Mouse (Mus musculus) adrenal gland, postnatal 10 days (tissue): ENCODE measurements at regions not wholly inside any gene's neighbourhood (a gene's known extent, or its start where the extent isn't known, plus 50 kb on each side); places are given as distances from the start of the nearest gene placed in this dataset.
"Not testable (repeated sequence)": the region's sequence is repeated elsewhere in the genome, so short reads cannot be mapped to it uniquely, and the experiment has no call there.

Experiments used
- DNase-seq: peaks from one replicate; pipeline ENCODE4 v3.0.0; 2021; ENCODE audit warnings: mixed read lengths

- peak; percentile 49 for DNase-seq
Measured at GRCm38 (mm10) chrX:135112109-135112508, 65.3 kb downstream of the Gm15023 start.

DNA sequence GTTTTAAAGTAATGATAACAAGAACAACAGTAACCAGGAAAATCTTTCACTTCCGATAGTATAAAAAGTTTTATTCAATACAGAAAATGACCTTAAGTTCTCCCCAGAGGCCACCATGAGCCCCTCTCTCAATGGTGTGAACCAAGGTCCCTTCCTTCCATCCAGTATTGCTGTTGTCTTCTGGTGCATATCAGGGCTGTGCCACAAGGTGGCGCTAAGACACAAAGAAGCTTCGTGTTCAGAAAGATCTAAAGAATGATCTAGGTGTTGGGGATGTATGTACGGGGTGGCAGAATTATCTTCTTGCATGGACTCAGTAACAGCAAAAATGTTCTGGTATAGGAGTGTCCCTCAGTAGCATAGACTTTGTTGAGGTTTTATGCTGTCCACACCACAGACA, 66.6 kb downstream of the Gm15023 start:
- DNase-seq, result peak; percentile 52

GRCm38 (mm10) chrX:135101594-135101993, 75.8 kb downstream of the Gm15023 start:
- DNase-seq, result peak; percentile 9

DNA sequence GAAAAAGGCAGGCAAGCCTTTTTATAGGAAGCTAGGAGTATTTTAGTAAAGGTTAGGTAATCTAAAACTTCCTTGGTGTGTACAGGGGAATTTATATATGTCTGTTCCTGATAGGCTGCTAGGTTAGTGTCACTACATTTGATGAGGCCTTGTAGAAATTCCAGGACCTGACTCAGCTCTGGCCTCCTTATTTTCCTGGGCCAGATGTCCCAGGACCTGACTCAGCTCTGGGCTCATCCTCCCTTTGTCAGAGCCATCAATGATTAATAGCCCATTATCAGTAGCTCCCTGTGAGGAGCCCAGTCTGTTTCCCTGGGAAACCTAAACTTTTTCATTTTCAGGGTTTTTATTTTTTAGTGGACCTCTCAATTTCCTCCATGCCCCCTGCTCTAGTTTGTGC, 79.3 kb downstream of the Gm15023 start:
- DNase-seq, result peak; percentile 6

DNA sequence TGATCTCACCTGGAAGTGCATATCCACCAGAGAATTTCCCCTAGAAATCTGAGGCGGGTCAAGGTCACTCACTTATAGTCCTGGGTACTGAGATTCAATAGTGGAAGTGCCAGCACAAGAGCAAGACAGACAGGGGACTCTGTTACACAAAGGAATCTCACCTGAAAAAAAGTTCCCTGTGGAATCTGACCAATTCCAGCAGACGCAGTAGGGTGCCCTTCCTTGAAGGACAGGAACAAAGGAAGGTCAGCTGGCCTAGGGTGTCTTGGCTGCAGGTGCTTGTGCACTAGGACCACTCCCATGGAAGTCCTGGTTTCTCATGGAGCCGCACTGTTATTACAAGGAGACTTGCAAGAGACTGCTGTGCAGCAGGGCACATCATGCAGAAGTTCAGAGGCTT, 81.2 kb downstream of the Gm15023 start:
- no peak for DNase-seq

DNA sequence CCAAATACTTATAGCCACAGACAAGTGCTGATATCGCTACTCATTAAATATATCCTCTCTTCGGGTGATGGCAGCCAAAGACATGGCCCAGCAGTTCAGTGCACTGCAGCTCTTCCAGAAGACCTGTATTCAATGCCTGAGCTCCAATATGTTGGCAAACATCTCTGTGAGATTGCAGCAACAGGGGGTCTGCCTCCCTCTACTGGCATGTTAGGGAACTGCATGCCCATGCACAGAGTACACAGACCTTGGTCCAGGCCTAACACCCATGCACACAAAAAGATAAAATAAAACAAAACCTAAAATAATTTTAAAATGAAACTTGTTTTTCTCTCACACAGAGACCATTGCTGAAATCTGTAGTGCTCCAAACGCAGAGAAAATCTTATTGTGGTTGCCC, 82.1 kb upstream of the Zmat1 start:
- peak; percentile 76 for DNase-seq

DNA sequence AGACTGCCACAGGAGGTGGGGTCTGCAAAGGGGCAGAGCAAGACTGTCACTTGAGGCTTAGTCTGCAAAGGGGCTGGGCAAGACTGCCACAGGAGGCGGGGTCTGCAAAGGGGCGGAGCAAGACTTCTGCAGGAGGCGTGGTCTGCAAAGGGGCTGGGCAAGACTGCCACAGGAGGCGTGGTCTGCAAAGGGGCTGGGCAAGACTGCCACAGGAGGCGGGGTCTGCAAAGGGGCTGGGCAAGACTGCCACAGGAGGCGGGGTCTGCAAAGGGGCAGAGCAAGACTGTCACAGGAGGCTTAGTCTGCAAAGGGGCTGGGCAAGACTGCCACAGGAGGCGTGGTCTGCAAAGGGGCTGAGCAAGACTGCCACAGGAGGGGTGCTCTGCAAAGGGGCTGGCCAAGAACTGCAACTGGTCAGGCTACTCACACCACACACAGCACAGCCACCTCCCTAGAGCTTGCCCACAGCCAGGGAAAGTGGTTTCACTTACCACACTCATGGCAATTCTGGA, 78.1 kb upstream of the Zmat1 start:
- peak; percentile 61 for DNase-seq

GRCm38 (mm10) chrX:135086564-135086963, 77.6 kb upstream of the Zmat1 start:
- peak; percentile 22 for DNase-seq

- not testable (repeated sequence) for DNase-seq
Measured at GRCm38 (mm10) chrX:135085770-135086553, 77.0 kb upstream of the Zmat1 start.

GRCm38 (mm10) chrX:135080380-135081158, 71.6 kb upstream of the Zmat1 start:
- DNase-seq, result no peak

DNA sequence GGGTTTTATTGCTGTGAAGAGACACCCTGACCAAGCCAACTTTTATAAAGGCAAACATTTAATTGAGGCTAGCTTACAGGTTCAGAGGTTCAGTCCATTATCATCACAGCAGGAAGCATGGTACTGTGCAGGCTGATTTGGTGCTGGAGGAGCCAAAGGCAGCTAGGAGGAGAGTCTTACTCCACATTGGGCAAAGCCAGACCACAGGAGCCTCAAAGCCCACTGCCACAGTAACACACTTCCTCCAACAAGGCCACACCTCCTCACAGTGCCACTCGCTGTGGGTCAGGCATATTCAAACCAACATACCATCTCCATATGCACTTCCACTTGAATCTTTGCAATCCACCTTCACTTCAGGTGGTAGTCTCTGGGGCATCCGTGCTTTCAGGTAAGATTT, 70.4 kb upstream of the Zmat1 start:
- no peak for DNase-seq

DNA sequence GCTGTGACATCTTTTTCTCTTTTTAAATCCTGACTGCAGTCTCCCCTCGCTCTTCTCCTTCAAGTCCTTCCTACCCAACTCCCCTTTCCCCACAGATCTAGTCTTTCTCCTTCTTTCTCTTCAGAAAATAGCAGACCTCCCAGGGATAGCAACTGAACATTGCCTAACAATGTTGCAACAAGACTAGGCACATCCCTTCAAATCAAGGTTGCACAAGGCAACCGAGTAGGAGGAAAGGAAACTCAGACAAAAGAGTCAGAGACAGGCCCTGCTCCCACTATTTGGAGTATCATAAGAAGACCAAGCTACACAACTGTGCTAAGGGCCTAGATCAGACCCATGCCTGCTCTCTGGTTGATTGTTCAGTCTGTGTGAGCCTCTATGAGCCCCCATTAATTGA, 66.9 kb upstream of the Zmat1 start:
- DNase-seq, result no peak

DNA sequence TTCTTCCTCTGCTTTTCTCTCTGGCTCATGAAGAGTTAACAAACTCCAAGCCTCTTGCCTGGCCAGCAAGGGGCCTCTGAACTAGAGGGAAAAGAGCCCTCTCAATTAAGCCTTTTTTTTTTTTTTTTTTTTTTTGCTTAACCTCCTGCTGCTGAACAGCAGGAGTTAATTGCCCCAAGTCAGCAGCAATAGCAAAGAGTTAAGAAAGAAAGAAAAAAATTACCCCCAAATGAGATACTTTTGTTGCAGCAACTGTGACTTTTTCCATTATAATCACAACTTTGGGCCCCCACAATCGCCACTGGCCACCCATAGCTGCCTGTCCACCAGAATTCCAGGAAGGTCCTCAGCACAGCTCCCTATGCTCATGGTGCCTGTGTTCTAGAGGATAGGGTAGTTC, 60.4 kb upstream of the Zmat1 start:
- DNase-seq, result no peak

- DNase-seq, result no peak
Measured at GRCm38 (mm10) chrX:135060184-135060583, 51.2 kb upstream of the Zmat1 start.

DNA sequence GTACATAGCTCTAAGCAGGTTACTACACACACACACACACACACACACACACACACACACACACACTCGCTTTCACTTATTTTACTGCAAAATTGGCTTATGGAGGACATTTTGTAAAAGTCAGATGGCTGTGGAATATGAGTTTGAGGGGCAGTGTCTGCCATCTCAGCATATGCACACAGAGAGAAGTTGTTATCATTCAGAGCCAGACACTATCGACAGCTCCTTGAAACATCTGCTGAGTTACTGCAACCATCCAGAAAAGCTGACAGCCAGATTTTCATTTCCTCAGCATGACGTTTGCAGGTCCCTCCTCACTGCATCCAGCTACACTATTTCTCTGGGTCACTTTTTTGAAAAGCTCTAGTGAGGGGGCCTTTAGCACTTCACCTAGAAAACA, 49.9 kb upstream of the Zmat1 start:
- DNase-seq, result no peak
